Mouse (Mus musculus) layer of hippocampus, adult 9-10 months (tissue): Measurements from ENCODE around the gene Dlst.

Experiments used
- DNase-seq: peaks from one replicate; pipeline ENCODE4 v3.0.0; 2022; ENCODE audit warnings: low spot score

Dlst gene

GRCm38 (mm10) chr12:85151002-85151774, 40.6 kb downstream of the Dlst start, which contains the start of gene Rps6kl1:
Gene Rps6kl1 (minus strand): TSS chr12:85151264.
- DNase-seq: peak; percentile 51

- no peak for DNase-seq
Observed at GRCm38 (mm10) chr12:85153011-85153410, 42.4 kb downstream of the Dlst start.

- no peak for DNase-seq
Observed at GRCm38 (mm10) chr12:85156324-85156723, 45.7 kb downstream of the Dlst start.

GRCm38 (mm10) chr12:85157797-85158460, 47.3 kb downstream of the Dlst start:
- no peak for DNase-seq

- DNase-seq: no peak
Observed at GRCm38 (mm10) chr12:85158801-85159200, 48.2 kb downstream of the Dlst start.

- no peak for DNase-seq
Observed at GRCm38 (mm10) chr12:85159592-85159991, 49.0 kb downstream of the Dlst start.

GRCm38 (mm10) chr12:85164996-85165395, 54.4 kb downstream of the Dlst start:
- no peak for DNase-seq

GRCm38 (mm10) chr12:85166631-85167030, 56.0 kb downstream of the Dlst start:
- DNase-seq: no peak

- DNase-seq: peak; percentile 51
Observed at GRCm38 (mm10) chr12:85169117-85169858, 58.7 kb downstream of the Dlst start.

GRCm38 (mm10) chr12:85169877-85170276, 59.2 kb downstream of the Dlst start:
- no peak for DNase-seq

- DNase-seq: no peak
Observed at GRCm38 (mm10) chr12:85170284-85170947, 59.8 kb downstream of the Dlst start.

- DNase-seq: no peak
Observed at GRCm38 (mm10) chr12:85170948-85171307, 60.3 kb downstream of the Dlst start.

GRCm38 (mm10) chr12:85174016-85174415, 63.4 kb downstream of the Dlst start:
- no peak for DNase-seq

- no peak for DNase-seq
Observed at GRCm38 (mm10) chr12:85175087-85175675, 64.5 kb downstream of the Dlst start.

- no peak for DNase-seq
Observed at GRCm38 (mm10) chr12:85175926-85176845, 65.6 kb downstream of the Dlst start.

GRCm38 (mm10) chr12:85176846-85177523, 66.4 kb downstream of the Dlst start:
- no peak for DNase-seq

- DNase-seq: no peak
Observed at GRCm38 (mm10) chr12:85177740-85178239, 67.2 kb downstream of the Dlst start, which contains the start of gene Pgf. Gene Pgf (minus strand): TSS chr12:85177790.

GRCm38 (mm10) chr12:85178294-85178693, 67.7 kb downstream of the Dlst start:
- DNase-seq: no peak

GRCm38 (mm10) chr12:85181475-85182344, 71.1 kb downstream of the Dlst start:
- no peak for DNase-seq
